Mouse (Mus musculus) cerebellum, adult 11 months (tissue): ENCODE data around the gene Psmd9.

Experiments used
- DNase-seq: peaks from one replicate; pipeline ENCODE4 v3.0.0; 2022

Gene Psmd9

GRCm38 (mm10) chr5:123151707-123152362 lies 17.4 kb upstream of the Psmd9 start:
- DNase-seq = no peak

DNA sequence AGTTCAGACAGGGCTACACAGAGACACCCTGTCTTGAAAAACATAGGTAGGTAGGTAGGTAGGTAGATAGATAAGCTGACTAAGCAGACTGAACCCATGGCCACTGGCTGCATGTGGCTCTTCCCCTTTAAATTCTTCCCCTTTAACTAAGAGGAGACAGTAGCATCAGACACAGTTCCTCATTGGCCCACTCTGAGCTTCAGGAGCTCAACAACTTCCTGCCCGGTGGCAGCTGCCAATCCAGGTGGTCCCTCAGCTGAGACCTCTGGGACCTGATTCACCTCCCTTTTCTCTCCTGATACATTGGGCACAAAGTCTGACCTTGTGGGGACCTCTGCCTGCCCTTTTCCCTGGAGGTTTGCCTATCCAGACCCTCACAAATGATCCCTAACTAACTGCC lies 16.3 kb upstream of the Psmd9 start:
- DNase-seq = no peak

GRCm38 (mm10) chr5:123155425-123155824 lies 13.8 kb upstream of the Psmd9 start:
- peak; percentile 61 for DNase-seq

GRCm38 (mm10) chr5:123156763-123157162 lies 12.4 kb upstream of the Psmd9 start:
- no peak for DNase-seq

GRCm38 (mm10) chr5:123157972-123158371 lies 11.2 kb upstream of the Psmd9 start:
- DNase-seq = no peak

DNA sequence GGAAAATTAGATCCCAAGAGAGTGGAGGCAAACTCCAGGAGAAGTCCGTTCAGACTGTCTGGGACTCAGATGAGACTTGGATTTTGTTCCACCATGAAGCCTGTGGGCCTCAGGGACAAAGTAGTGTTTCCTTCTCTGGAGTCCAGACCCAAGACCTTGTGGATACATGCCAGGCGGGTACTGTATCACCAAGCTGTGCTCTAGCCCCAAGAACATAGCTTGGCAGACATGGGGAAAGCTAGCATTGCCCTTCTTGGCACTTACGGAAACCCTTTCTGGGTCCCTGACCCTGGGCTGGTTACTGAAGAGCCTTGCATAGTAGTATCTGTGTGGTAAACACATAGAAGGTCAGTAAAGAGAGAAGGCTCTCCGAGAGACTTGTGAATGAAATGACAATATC lies 9.8 kb upstream of the Psmd9 start:
- DNase-seq = no peak

DNA sequence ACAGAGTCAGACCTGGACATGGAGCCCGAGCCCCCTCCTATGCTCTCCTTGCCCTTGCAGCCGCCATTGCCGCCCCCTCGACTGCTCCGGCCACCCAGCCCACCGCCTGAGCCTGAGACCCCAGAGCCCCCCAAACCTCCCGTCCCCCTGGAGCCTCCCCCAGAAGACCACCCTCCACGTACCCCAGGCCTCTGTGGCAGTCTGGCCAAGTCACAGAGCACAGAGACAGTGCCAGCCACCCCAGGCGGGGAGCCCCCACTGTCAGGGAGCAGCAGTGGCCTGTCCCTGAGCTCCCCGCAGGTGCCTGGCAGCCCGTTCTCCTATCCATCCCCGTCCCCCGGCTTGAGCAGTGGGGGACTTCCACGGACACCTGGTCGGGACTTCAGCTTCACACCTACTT lies 9.3 kb upstream of the Psmd9 start:
- no peak for DNase-seq

DNA sequence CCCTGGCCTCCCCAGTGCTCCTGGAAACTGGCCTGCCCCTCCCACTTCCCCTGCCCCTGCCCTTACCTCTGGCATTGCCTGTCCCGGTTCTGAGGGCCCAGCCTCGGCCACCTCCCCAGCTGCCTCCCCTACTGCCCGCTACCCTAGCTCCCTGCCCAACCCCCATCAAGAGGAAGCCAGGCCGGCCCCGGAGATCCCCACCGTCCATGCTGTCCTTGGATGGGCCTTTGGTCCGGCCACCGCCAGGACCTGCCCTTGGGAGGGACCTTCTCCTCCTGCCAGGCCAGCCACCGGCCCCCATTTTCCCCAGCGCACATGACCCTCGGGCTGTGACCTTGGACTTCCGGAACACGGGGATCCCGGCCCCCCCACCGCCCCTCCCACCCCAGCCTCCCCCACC lies 8.9 kb upstream of the Psmd9 start:
- no peak for DNase-seq

GRCm38 (mm10) chr5:123162942-123163341 lies 6.3 kb upstream of the Psmd9 start:
- DNase-seq = no peak

GRCm38 (mm10) chr5:123166437-123166836 lies 2.8 kb upstream of the Psmd9 start:
- no peak for DNase-seq

GRCm38 (mm10) chr5:123167591-123167990 lies 1.6 kb upstream of the Psmd9 start:
- no peak for DNase-seq

DNA sequence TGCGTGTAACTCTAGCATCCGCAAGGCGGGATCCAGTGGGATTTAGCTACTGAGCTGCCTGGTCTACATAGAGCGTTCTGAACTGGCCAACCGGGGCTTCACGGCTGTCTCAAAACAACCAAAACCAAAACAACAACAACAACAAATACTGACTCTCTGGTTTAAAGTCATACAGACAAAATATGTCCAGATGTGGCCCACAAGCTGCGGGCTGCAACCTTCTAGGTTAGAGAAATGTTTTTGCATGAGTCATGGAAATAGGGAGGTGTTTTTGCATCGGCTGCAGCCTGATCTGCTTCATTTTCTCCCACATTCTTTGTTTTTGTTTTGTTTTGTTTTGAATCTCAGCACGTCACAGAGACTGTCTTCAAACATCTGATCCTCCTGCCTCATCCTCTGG lies 1.2 kb downstream of the Psmd9 start:
- DNase-seq = no peak

DNA sequence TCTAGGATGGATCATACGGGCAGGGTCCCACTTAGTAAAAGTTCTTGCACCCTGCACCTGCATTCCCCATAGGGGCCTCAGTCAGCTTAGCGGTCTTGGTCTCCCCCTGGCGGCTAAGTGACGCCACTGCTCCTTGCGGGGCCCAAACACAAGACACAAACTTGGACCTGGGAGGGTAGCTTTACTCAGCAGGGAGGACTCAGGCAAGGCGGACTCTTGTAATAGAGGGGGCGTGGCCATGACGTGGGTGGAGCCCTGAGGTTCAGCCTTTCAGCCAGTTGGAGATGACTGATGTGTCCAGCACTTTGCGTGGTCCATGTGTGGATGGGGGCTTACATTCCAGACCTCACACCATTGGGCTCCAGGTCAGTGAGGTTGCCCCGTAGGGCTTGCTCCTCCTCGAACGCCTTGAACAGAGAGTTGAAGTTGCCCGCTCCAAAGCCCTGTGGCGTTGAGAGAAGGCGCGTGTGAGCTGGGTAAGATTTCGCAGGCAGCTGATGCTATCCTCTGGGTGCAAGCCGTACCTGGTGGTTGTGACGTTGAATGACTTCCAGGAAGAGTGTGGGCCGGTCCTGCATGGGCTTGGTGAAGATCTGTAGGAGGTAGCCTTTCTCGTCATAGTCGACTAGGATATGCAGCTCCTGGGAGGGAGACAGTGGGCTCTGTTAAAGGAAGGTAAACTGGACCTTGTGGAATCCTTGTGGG lies 2.6 kb downstream of the Psmd9 start:
- DNase-seq = peak; percentile 71

- DNase-seq = no peak
These were observed 9.6 kb downstream of the Psmd9 start for GRCm38 (mm10) chr5:123178792-123179191.

DNA sequence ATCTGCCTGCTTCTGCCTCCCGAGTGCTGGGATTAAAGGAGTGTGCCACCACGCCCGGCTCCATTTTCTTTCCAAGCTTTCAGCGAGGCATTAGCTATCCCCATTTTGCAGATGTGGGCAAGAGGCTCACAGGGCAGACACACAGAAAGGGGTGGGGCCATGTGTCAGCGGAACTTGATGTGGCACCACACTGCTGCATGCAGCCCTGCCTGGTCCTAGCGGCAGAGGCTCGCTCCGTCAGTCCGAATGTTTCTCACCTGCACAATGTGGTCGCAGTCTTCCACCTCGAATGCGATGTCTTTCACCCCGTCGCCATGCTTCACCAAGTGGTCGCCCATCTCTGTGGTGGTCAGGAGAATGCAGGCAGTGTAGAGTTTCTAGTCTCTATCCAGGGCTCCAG lies 11.2 kb downstream of the Psmd9 start:
- DNase-seq = no peak

DNA sequence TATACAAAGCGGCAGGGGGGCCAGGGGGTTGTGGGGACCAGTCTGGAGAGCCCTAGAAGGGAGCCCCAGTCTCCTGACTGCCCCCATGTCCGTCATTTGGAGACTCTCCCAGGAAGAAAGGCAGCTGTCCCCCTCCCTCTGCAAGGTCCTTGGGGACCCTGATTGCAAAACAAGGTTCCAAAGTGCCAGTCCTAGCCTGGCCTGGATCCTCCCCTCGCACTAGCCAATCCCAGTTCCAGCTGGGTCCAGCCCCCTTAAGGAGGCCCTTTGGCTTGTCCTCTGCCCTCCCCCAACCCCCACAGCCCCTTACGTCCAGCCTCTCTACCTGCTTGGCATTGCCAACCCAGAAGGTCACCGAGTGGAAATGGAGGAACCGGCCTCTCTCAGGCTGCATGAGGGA lies 12.3 kb downstream of the Psmd9 start:
- DNase-seq = no peak

DNA sequence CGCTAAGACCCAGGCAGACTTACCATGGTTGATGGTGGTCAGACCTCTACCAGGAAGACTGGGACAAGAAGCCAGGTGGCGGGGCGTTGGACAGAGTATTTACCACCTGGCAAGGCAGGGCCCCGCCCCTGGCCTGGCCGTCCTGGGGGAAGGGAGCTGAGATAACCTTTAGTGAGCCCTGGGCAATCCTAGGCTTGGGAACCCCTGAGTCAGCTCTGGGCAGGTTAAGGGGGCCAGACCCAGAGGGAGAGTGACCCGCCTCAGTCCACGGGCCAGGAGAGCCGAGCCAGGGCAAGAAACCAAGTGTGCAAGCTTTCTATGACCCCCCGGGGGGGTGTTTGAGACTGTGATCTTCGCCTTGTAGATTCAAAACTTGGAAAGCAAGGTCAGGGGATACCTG lies 13.4 kb downstream of the Psmd9 start, which contains the start of gene Hpd:
TSS of gene Hpd (minus strand) at position 77 of the 400 bp plus-strand sequence.
- DNase-seq = no peak

- DNase-seq = no peak
These were observed 16.8 kb downstream of the Psmd9 start for GRCm38 (mm10) chr5:123185966-123186365.

DNA sequence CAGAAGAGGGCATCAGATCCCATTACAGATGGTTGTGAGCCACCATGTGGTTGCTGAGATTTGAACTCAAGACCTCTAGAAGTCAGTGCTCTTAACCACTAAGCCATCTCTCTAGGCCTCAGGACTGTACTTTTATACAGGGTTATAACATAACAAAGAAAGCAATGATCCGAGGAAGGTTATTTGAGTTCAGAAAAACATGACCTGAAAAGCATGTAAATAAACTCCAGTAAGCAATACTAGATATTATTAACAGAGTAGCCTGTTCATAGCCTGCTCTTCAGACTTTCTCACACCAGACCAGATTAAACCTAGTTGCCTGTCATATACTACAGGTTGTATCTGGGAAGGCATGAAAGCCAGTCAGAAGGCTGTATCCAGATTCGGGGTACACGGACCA lies 18.1 kb downstream of the Psmd9 start:
- no peak for DNase-seq

- no peak for DNase-seq
These were observed 21.7 kb downstream of the Psmd9 start for GRCm38 (mm10) chr5:123190912-123191311.

GRCm38 (mm10) chr5:123191427-123191826 lies 22.2 kb downstream of the Psmd9 start:
- no peak for DNase-seq

GRCm38 (mm10) chr5:123192606-123193150 lies 23.5 kb downstream of the Psmd9 start:
- DNase-seq = no peak

DNA sequence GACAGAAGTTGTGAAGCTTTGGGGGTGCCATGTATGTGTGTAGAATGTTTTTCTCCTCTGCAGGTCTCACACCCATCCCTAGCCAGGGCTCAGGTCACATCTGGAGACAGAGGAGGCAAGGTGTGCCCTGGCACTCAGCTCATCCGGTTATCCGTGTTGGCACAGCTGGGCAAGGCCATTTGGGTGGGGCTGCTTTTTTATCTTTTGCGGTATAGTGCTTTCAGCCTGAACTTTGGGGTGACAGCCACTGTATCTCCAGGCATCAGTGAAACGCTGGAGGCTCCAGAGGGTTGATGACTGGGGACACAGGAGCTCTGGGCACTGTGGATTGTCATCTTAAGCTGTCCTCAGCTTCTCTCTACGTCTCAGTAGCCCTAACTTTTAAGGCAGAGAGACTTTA lies 24.2 kb downstream of the Psmd9 start:
- no peak for DNase-seq

DNA sequence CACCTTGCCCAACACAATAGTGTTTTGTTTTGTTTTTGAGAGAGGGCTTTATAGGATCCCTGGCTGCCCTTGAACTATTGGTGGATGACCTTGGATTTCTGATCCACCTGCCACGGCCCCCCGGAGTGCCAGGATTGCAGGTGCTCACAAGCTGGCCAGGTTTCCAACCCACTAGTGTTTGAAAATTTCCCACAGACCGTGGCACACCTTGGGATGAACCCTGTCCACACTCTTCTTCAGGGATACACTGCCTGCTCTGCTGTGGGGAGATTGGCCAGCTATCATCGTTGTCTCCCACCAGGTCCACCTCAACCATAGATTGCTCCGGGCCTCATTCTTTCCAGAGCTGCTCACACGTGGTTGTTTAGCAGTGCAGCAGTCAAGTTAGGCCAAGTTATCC lies 25.6 kb downstream of the Psmd9 start:
- no peak for DNase-seq
